Mouse (Mus musculus) liver, embryonic 14.5 days (tissue): ENCODE measurements around the gene Gm5751. TPM values are rescaled to one million over a fixed set of nuclear protein-coding genes. Genes with fewer than 3 reads are reported as not detected.
"Not testable (repeated sequence)": the region's sequence is repeated elsewhere in the genome, so short reads cannot be mapped to it uniquely, and the experiment has no call there.

Source experiments
- ATAC-seq: fragments of 200-750 bp; cut with Nextera tagmentation; 2 replicates; pipeline ENCODE4 v1.8.0; 2017; ENCODE audit warnings: moderate number of reproducible peaks, mild to moderate bottlenecking, moderate library complexity; ENCODE audit not compliant: insufficient read depth
- DNase-seq, 3 experiments: peaks; one replicate each; pipeline ENCODE4 v3.0.0-alpha.2; 2012 to 2013; ENCODE audit warnings: low read depth in 3 of 3, low spot score in 3 of 3
- H3K27ac ChIP-seq: fragments of 300-500 bp; sonication (generic); 2 replicates; pipeline ENCODE4 v1.5.1; 2014; ENCODE audit warnings: moderate library complexity, mild to moderate bottlenecking, control low read depth, inconsistent platforms
- H3K27me3 ChIP-seq: fragments of 300-500 bp; sonication (generic); 2 replicates; pipeline ENCODE4 v1.6.1; 2014; ENCODE audit warnings: mild to moderate bottlenecking, low read length, moderate library complexity; ENCODE audit not compliant: control insufficient read depth, insufficient read depth
- H3K36me3 ChIP-seq: fragments of 300-500 bp; sonication (generic); replicated peaks from 2 replicates; pipeline ENCODE4 v1.6.1; 2014; ENCODE audit warnings: low read depth; ENCODE audit not compliant: control insufficient read depth, insufficient read depth
- H3K4me1 ChIP-seq, 2 experiments: fragments of 200-500 bp in 1 of 2; fragments of 300-500 bp in 1 of 2; sonication (generic) in 1 of 2; replicated peaks; 2 replicates each; pipeline ENCODE4 v1.6.1; 2012 to 2014; ENCODE audit warnings: antibody characterized with exemption in 1 of 2, inconsistent platforms in 1 of 2, low read length in 1 of 2; ENCODE audit not compliant: control insufficient read depth in 2 of 2, insufficient read depth in 2 of 2
- H3K4me2 ChIP-seq: fragments of 300-500 bp; sonication (generic); 2 replicates; pipeline ENCODE4 v1.6.1; 2014; ENCODE audit warnings: low read depth, mild to moderate bottlenecking, control low read depth, moderate library complexity
- H3K4me3 ChIP-seq, 2 experiments: fragments of 200-500 bp in 1 of 2; fragments of 300-500 bp in 1 of 2; sonication (generic) in 1 of 2; 2 replicates each; pipeline ENCODE4 v1.5.1; 2012 to 2014; ENCODE audit warnings: low read depth in 2 of 2, low read length in 2 of 2, mild to moderate bottlenecking in 2 of 2, control low read depth in 1 of 2, inconsistent platforms in 1 of 2, moderate library complexity in 1 of 2; ENCODE audit not compliant: insufficient read depth in 1 of 2
- H3K9ac ChIP-seq: fragments of 300-500 bp; sonication (generic); replicated peaks from 2 replicates; pipeline ENCODE4 v1.6.1; 2014; ENCODE audit warnings: mild to moderate bottlenecking, control low read depth, moderate library complexity
- H3K9me3 ChIP-seq: fragments of 300-500 bp; sonication (generic); 2 replicates; pipeline ENCODE4 v1.6.1; 2016; ENCODE audit warnings: low read length, mixed read lengths; ENCODE audit not compliant: control insufficient read depth
- CTCF ChIP-seq: IDR thresholded peaks from 2 replicates; pipeline ENCODE4 v1.5.1; 2016; ENCODE audit warnings: antibody characterized with exemption, low read depth, control low read depth
- EP300 ChIP-seq: IDR thresholded peaks from 2 replicates; pipeline ENCODE4 v1.6.1; 2016; ENCODE audit warnings: antibody characterized with exemption, low read depth
- WGBS: fragments of 180-500 bp; shearing (Covaris S2); extraction: QIAGEN DNeasy Blood & Tissue Kit; methylation state at CpG from one replicate; pipeline ENCODE4 v1.1.7; 2014; ENCODE audit not compliant: insufficient replicate concordance; 5-methylcytosine and 5-hydroxymethylcytosine counted together
- polyA plus RNA-seq, 2 experiments: library from polyadenylated mRNA; depleted of rRNA in 1 of 2; stranded (reverse) in 1 of 2; unstranded in 1 of 2; fragments of >200 nt; fragmentation: Nextera tagmentation in 1 of 2; extraction: Ambion mirVana in 1 of 2; gene quantifications; 2 replicates each; pipeline versions ENCODE4 v1.2.1 to v1.2.3; 2012 to 2014

Gm5751 gene
- polyA plus RNA-seq (2012; rRNA removed): not detected in 2 replicates
- not detected in 2 replicates for polyA plus RNA-seq (2014; fragmentation: Nextera tagmentation; extraction: Ambion mirVana)

GRCm38 (mm10) chrX:8873953-8874352 is at the start of gene Gm5751:
Gene Gm5751, plus strand, starts transcription at chrX:8874253.
- not testable (repeated sequence) for H3K9ac ChIP-seq, H3K27me3 ChIP-seq, H3K4me1 ChIP-seq, DNase-seq, H3K4me2 ChIP-seq, H3K27ac ChIP-seq, ATAC-seq, H3K4me3 ChIP-seq, H3K36me3 ChIP-seq, H3K9me3 ChIP-seq
- 86% methylated on average over 3 of the region's 4 CpGs for WGBS

GRCm38 (mm10) chrX:8832043-8832442 is 42.0 kb upstream of the Gm5751 start:
- Histone ChIP-seq H3K27me3 (no peaks in the 10 kb centered on the region), H3K36me3 (no peaks in the 10 kb centered on the region), H3K4me1 (no peaks in the 10 kb centered on the region), H3K27ac (no peak overlapping the region), H3K9me3 (no peaks in the 10 kb centered on the region), H3K4me2 (no peak overlapping the region), H3K4me3 (no peak overlapping the region), H3K9ac (no peak overlapping the region)
- ATAC-seq (no peak), DNase-seq (no peak)
- TF ChIP-seq CTCF: peak; percentile 45
- TF ChIP-seq EP300: no peak

- 50% methylated on average over 1 of the region's 1 CpGs for WGBS
These were observed 30.4 kb upstream of the Gm5751 start, which contains the start of gene Gm6592 for GRCm38 (mm10) chrX:8843694-8844093. Gene Gm6592, plus strand, starts transcription at chrX:8843994.

GRCm38 (mm10) chrX:8852486-8852885 is 21.6 kb upstream of the Gm5751 start:
- no peak for ATAC-seq
- 71% methylated on average over 10 of the region's 10 CpGs for WGBS

More at GRCm38 (mm10) chrX:8843694-8844093, 30.4 kb upstream of the Gm5751 start, which contains the start of gene Gm6592:
- no peak for DNase-seq
- Histone ChIP-seq H3K9me3 (no peaks in the 10 kb centered on the region), H3K27me3 (no peaks in the 10 kb centered on the region), H3K4me1 (no peaks in the 10 kb centered on the region), H3K27ac (no peak within 1 kb of the TSS), H3K4me2 (no peak within 1 kb of the TSS), H3K36me3 (no peaks in the 10 kb centered on the region), H3K9ac (no peak within 1 kb of the TSS), H3K4me3 (no peak within 1 kb of the TSS)
- TF ChIP-seq CTCF (no peak), EP300 (no peak)
- ATAC-seq: no peak

GRCm38 (mm10) chrX:8864331-8864730 is 9.7 kb upstream of the Gm5751 start:
- ATAC-seq, H3K4me1 ChIP-seq, H3K9ac ChIP-seq, H3K27ac ChIP-seq, H3K36me3 ChIP-seq, H3K4me2 ChIP-seq, H3K27me3 ChIP-seq, H3K9me3 ChIP-seq, H3K4me3 ChIP-seq: not testable (repeated sequence)
- 0% methylated on average over 3 of the region's 3 CpGs for WGBS
- DNase-seq: peak in 2 of 3 experiments; percentile 0 to 4
- peak; percentile 35; the same call in 1 of the 2 replicates for TF ChIP-seq CTCF

More at GRCm38 (mm10) chrX:8852486-8852885, 21.6 kb upstream of the Gm5751 start:
- no peaks in the 10 kb centered on the region for H3K9me3 ChIP-seq
- no peak overlapping the region for H3K4me3 ChIP-seq
- H3K27me3 ChIP-seq: no peaks in the 10 kb centered on the region
- H3K4me2 ChIP-seq: no peak overlapping the region
- TF ChIP-seq CTCF: no peak
- TF ChIP-seq EP300: no peak
- H3K27ac ChIP-seq: no peak overlapping the region
- DNase-seq: no peak
- H3K9ac ChIP-seq: no peak overlapping the region
- H3K36me3 ChIP-seq: no peaks in the 10 kb centered on the region
- no peaks in the 10 kb centered on the region for H3K4me1 ChIP-seq
